Mouse (Mus musculus): ENCODE data around the gene Serpinh1. TPM values are rescaled to one million over a fixed set of nuclear protein-coding genes. Genes with fewer than 3 reads are reported as not detected.

Gene Serpinh1
- total and polyA plus RNA-seq, 2 experiments from 2014 or later, result 161 to 214 TPM

DNA sequence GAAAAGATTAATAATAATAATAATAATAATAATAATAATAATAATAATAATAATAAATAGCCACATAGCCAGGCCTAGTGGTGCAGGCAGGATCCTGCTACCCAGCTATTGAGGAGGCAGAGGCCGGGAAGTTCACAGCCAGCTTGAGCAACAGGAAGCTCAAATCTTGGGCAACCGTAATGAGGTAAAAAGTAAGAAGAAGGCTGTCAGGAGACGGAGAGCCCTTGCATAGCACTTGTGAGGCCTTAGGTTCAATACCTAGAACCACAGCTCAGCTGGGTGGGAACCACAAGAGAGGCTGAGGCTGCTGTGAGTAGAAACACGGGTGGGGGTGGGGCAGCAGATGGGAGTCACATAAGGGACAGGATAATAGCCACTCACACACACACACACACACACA is 38.5 kb downstream of the Serpinh1 start:
- H3K27ac ChIP-seq, result no peak overlapping the region
- no peak overlapping the region for H3K4me3 ChIP-seq (ENCODE audit: low read length)
- ATAC-seq, result no peak
- H3K36me3 ChIP-seq (ENCODE audit: insufficient read depth, low read length), result peaks cover 26% of the 10 kb centered on the region
- no peak for TF ChIP-seq CTCF (IDR thresholded peaks at IDR 0.05; ENCODE audit: low read depth)
- 69% methylated on average over 4 of the region's 4 CpGs for WGBS
- H3K4me2 ChIP-seq (ENCODE audit: low read depth, low read length), result no peak overlapping the region
- H3K27me3 ChIP-seq (ENCODE audit: insufficient read depth, low read length), result no peaks in the 10 kb centered on the region
- no peak for DNase-seq (ENCODE audit: low spot score)
- H3K9ac ChIP-seq (replicated peaks; ENCODE audit: low read length), result no peak overlapping the region
- peaks cover 21% of the 10 kb centered on the region for H3K4me1 ChIP-seq (ENCODE audit: insufficient read depth, low read length)
- no peaks in the 10 kb centered on the region for H3K9me3 ChIP-seq (ENCODE audit: low read length)

DNA sequence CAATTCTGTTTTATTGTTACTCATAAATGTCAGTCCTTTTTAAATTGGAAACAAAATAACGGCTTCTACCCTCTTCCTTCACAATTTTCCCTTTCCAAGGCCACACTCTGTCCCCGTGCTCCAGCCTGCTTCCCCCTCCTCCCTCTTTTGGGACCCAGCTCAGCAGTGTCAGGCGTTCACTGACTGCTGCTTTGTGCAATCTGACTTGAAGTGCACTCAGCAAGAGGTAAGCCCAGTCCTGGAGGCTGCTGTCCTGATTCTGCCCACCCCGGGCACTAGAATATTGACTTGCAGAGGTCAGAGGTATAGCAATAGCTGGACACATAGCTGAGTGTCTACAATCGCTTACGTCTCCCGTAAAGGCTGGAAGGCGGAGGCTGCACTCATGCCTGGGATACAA is 39.8 kb downstream of the Serpinh1 start:
- no peak for TF ChIP-seq CTCF (IDR thresholded peaks at IDR 0.05; ENCODE audit: low read depth)
- H3K9me3 ChIP-seq (ENCODE audit: low read length), result no peaks in the 10 kb centered on the region
- WGBS, result 41% methylated on average over 8 of the region's 8 CpGs
- peaks cover 21% of the 10 kb centered on the region for H3K4me1 ChIP-seq (ENCODE audit: insufficient read depth, low read length)
- no peaks in the 10 kb centered on the region for H3K27me3 ChIP-seq (ENCODE audit: insufficient read depth, low read length)
- H3K9ac ChIP-seq (replicated peaks; ENCODE audit: low read length), result no peak overlapping the region
- no peak overlapping the region for H3K4me3 ChIP-seq (ENCODE audit: low read length)
- H3K27ac ChIP-seq, result peak overlapping the region; percentile 36; the same call in 1 of the 2 replicates
- H3K36me3 ChIP-seq (ENCODE audit: insufficient read depth, low read length), result peaks cover 26% of the 10 kb centered on the region
- no peak overlapping the region for H3K4me2 ChIP-seq (ENCODE audit: low read depth, low read length)
- DNase-seq (ENCODE audit: low spot score) (no peak), ATAC-seq (no peak)

DNA sequence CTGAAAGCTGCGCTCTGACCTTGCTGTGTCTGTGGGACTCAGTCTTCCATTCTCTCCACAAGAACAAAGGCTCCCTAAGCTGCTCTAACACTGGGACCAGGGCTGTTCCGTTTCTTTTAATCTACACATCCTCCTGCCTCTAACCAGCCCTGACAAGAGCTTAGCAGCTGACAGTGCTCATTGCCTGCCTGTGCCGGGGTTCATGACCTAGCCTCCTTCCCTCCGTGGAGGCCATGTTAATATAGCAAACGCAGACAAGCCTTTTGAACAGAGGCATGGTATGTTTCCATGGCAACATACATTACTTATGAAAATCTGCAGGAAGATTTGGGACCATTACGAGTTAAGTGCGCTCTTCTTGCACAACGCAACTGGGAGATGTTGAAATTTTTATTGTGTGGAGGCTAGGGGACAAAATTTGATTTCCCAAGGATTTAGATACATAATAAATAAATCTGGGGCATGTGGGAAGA is 40.3 kb downstream of the Serpinh1 start:
- no peak overlapping the region for H3K9ac ChIP-seq (replicated peaks; ENCODE audit: low read length)
- H3K9me3 ChIP-seq (ENCODE audit: low read length), result no peaks in the 10 kb centered on the region
- H3K27me3 ChIP-seq (ENCODE audit: insufficient read depth, low read length), result no peaks in the 10 kb centered on the region
- no peak for TF ChIP-seq CTCF (IDR thresholded peaks at IDR 0.05; ENCODE audit: low read depth)
- H3K27ac ChIP-seq, result peak overlapping the region; percentile 77
- 16% methylated on average over 8 of the region's 8 CpGs for WGBS
- H3K36me3 ChIP-seq (ENCODE audit: insufficient read depth, low read length), result peaks cover 21% of the 10 kb centered on the region
- H3K4me3 ChIP-seq (ENCODE audit: low read length), result no peak overlapping the region
- H3K4me1 ChIP-seq (ENCODE audit: insufficient read depth, low read length), result peaks cover 21% of the 10 kb centered on the region
- 0 out of 2 replicates have a peak overlapping the region, but pooled peaks have one; percentile 13 for H3K4me2 ChIP-seq (ENCODE audit: low read depth, low read length)
- ATAC-seq, result peak; percentile 46
- peak; percentile 66 for DNase-seq (ENCODE audit: low spot score)

DNA sequence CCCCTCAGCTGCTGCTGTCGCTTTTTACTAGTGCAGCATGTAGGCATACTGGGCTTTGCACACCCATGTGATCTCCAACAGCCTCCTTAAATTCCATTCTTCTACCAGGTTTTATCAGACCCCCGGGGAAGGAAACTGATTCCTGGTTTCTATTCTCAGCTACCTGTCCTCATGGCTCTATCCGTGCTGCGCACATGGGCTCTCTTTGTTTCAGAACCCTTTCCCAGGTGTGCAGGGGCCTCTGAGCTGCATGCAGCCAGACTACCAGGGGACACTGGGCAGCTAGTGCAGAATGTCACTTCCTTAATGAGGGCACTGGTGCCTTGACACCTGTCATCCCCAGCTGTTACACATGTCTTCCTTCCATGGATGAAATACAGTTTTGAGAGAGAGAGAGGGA is 41.0 kb downstream of the Serpinh1 start:
- DNase-seq (ENCODE audit: low spot score) (peak; percentile 49), ATAC-seq (peak; percentile 47)
- 33% methylated on average over 4 of the region's 4 CpGs for WGBS
- no peak for TF ChIP-seq CTCF (IDR thresholded peaks at IDR 0.05; ENCODE audit: low read depth)
- Histone ChIP-seq H3K4me1 (ENCODE audit: insufficient read depth, low read length) (peaks cover 18% of the 10 kb centered on the region), H3K4me2 (ENCODE audit: low read depth, low read length) (0 out of 2 replicates have a peak overlapping the region, but pooled peaks have one; percentile 13), H3K9ac (replicated peaks; ENCODE audit: low read length) (0 out of 2 replicates have a peak overlapping the region, but pooled peaks have one; percentile 28), H3K9me3 (ENCODE audit: low read length) (no peaks in the 10 kb centered on the region), H3K27me3 (ENCODE audit: insufficient read depth, low read length) (no peaks in the 10 kb centered on the region), H3K27ac (peak overlapping the region; percentile 77), H3K4me3 (ENCODE audit: low read length) (no peak overlapping the region), H3K36me3 (ENCODE audit: insufficient read depth, low read length) (peaks cover 14% of the 10 kb centered on the region)

DNA sequence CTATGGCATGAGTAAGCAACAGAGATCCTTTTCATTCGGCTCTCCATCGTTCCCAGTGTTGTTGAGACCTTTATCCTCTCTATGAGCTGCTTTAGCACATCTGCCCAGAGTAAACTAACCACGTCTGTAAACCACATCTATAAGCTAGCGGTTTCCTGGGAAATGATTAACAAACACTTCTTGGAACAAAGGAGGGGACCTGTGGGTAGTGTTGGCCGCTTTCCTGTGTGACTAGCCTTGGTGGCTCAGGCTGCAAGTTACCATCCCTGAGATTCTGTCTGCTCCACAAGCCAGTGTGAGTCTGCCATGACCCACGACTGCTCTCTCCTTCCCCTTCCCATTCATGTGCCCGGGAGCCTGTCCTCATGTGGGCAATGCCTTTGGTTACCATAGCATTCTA is 41.6 kb downstream of the Serpinh1 start:
- Histone ChIP-seq H3K4me3 (ENCODE audit: low read length) (no peak overlapping the region), H3K9ac (replicated peaks; ENCODE audit: low read length) (no peak overlapping the region), H3K9me3 (ENCODE audit: low read length) (no peaks in the 10 kb centered on the region), H3K27me3 (ENCODE audit: insufficient read depth, low read length) (no peaks in the 10 kb centered on the region), H3K27ac (peak overlapping the region; percentile 77), H3K4me2 (ENCODE audit: low read depth, low read length) (no peak overlapping the region), H3K4me1 (ENCODE audit: insufficient read depth, low read length) (peaks cover 23% of the 10 kb centered on the region), H3K36me3 (ENCODE audit: insufficient read depth, low read length) (peaks cover 9% of the 10 kb centered on the region)
- 31% methylated on average over 7 of the region's 7 CpGs for WGBS
- ATAC-seq, result no peak
- no peak for DNase-seq (ENCODE audit: low spot score)
- no peak for TF ChIP-seq CTCF (IDR thresholded peaks at IDR 0.05; ENCODE audit: low read depth)

- Histone ChIP-seq H3K4me3 (ENCODE audit: low read length) (no peak overlapping the region), H3K9ac (replicated peaks; ENCODE audit: low read length) (no peak overlapping the region), H3K27me3 (ENCODE audit: insufficient read depth, low read length) (no peaks in the 10 kb centered on the region), H3K36me3 (ENCODE audit: insufficient read depth, low read length) (no peaks in the 10 kb centered on the region), H3K4me1 (ENCODE audit: insufficient read depth, low read length) (peaks cover 19% of the 10 kb centered on the region), H3K9me3 (ENCODE audit: low read length) (no peaks in the 10 kb centered on the region), H3K27ac (peak overlapping the region; percentile 36; the same call in 1 of the 2 replicates), H3K4me2 (ENCODE audit: low read depth, low read length) (no peak overlapping the region)
- no peak for DNase-seq (ENCODE audit: low spot score)
- no peak for TF ChIP-seq CTCF (IDR thresholded peaks at IDR 0.05; ENCODE audit: low read depth)
- 0 out of 2 replicates have a peak, but pooled peaks have one; percentile 25 for ATAC-seq
- 35% methylated on average over 3 of the region's 3 CpGs for WGBS
These were observed 46.4 kb downstream of the Serpinh1 start for GRCm38 (mm10) chr7:99306640-99307039.

DNA sequence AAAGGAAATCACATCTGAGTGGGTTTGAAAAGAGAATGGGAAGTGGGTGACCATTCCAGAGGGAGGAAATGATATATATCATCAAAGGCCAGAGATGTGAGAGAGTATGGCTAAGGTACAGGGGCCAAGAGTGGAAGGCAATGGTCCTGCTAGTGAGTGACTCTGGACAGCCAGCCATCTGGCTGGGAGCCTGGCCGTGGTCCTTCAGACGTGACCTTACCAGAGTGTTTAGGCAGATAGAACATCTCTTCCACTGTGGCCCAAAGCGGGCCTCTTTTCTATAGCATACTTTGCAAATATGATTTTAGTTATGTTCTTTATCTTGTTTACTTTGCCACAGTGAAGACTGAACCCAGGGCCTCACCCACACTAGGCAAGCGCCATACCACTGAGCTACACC is 47.4 kb downstream of the Serpinh1 start:
- H3K27me3 ChIP-seq (ENCODE audit: insufficient read depth, low read length), result no peaks in the 10 kb centered on the region
- H3K4me3 ChIP-seq (ENCODE audit: low read length), result no peak overlapping the region
- H3K36me3 ChIP-seq (ENCODE audit: insufficient read depth, low read length), result no peaks in the 10 kb centered on the region
- no peak for DNase-seq (ENCODE audit: low spot score)
- no peak overlapping the region for H3K4me2 ChIP-seq (ENCODE audit: low read depth, low read length)
- ATAC-seq, result no peak
- no peaks in the 10 kb centered on the region for H3K9me3 ChIP-seq (ENCODE audit: low read length)
- no peak overlapping the region for H3K9ac ChIP-seq (replicated peaks; ENCODE audit: low read length)
- H3K4me1 ChIP-seq (ENCODE audit: insufficient read depth, low read length), result peaks cover 15% of the 10 kb centered on the region
- no peak overlapping the region for H3K27ac ChIP-seq
- no peak for TF ChIP-seq CTCF (IDR thresholded peaks at IDR 0.05; ENCODE audit: low read depth)
- WGBS, result 85% methylated on average over 4 of the region's 4 CpGs
